Mouse (Mus musculus) ovary, postnatal 36 days (tissue): Measurements from ENCODE around the gene Scn10a.

Experiments
- DNase-seq: peaks from one replicate; pipeline ENCODE4 v3.0.0; 2022; ENCODE audit warnings: low spot score, mixed read lengths

The Scn10a gene

GRCm38 (mm10) chr9:119719222-119719621 is at the start of gene Scn10a:
Scn10a (minus strand) TSS chr9:119719322.
- no peak for DNase-seq

DNA sequence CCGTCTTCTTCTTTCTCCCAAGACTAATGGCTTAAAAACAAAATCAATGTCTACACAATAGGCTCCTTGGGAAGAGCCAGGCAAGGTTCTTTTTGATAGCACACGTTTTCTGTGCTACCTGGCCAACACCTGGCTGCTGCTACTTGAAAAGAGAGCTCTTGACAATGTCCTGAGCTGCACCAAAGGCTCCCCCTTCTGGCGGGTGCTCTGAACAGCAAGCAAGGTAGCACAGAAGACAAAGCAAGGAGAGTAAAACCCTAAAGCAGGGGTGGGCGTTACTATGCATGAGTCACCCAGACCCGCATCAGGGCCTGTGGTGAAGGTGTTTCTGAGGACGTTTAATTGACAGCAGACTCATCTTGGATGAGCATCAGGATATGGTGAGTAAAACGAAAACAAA is 49.5 kb upstream of the Scn10a start:
- DNase-seq, result peak; percentile 14

DNA sequence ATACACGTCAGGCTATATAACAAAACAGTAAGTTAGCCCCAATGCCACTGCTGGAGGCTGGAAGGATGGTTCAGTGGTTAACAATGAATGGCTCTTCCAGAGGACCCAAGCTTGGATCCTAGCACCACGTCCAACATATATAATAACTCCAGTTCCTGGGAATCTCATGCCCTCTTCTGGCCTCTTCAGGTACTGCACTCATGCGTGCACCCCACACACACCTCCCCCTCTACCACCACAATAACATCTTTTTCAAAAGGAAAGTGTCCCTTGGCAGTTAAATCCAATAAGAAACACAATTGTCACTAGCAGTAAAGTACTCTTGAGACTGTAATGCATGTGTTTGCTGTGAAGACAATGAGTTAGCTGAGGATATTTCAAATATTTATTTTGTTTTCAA is 41.1 kb upstream of the Scn10a start:
- DNase-seq, result no peak

- DNase-seq, result no peak
Measured at GRCm38 (mm10) chr9:119759457-119759856, 40.3 kb upstream of the Scn10a start.

DNA sequence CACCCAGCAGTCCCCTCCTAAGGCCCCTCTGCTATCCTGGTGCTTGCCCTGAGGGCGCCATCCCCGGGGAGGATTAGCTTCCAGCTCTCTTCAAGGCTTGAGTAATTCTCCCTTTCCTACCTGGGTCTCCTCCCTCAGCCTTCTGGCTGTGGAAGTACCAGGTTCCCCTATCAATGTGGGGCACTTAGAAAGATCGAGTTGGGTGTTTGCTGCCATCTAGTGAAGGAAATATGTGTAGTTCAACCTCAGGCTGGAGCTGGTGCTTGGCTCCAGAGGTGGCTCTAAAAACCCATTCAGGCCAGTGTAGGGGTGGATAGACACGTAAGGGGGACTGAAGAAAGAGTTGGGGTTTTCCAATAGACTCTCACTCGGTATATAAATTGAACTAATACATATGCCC is 32.4 kb upstream of the Scn10a start:
- DNase-seq, result no peak

GRCm38 (mm10) chr9:119749112-119749511 is 30.0 kb upstream of the Scn10a start:
- DNase-seq, result no peak

DNA sequence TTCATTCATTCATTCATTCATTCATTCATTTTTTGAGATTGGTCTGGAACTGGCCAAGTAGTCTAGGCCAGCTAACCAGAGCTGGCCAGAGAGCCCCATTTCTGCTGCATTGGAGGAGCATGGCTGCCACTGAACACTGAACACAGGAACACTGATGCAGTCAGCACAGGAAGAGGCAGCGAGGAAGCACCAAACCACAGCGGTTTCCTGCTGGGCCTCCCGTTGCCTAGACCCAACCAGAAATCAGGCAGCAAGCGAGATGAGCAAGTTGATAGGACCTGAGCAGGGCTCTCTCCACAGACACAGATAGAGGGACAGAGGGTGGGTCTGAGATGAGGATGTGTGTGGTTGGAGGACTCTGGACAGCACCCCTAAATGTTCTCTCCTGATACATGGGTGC is 24.8 kb upstream of the Scn10a start:
- DNase-seq, result no peak

- no peak for DNase-seq
Measured at GRCm38 (mm10) chr9:119743312-119743711, 24.2 kb upstream of the Scn10a start.

- no peak for DNase-seq
Measured at GRCm38 (mm10) chr9:119741101-119741786, 22.1 kb upstream of the Scn10a start.

DNA sequence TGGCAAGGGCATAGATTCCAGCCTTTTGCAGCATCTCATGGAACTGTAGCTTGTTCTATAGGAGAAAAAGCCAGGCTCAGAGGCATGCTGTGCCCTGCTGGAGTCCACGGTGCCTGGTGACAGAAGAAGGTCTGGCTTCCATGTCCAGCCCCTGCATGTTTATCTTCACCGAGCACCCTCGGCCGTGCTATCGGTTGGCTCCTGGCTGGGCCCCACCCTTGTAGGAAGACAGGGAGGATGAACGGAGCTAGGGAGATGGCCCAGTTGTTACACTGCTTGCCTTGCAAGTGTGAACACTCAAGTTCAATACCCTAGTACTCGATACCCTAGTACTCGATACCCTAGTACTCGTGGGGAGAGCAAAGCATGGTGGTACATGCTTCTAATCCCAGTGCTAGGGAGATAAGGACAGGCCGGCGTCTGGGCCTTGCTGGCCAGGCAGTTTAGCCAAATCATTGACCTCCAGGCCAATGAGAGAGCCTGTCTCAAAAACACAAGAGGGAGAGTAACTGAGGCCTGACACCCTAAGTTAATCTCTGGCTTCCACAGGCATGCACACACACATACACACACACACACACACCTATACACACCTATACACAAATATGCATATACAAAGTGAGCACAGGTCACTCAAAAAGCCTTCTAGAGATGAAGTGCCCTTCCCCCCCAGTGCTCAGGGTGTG is 9.4 kb upstream of the Scn10a start:
- DNase-seq, result no peak

DNA sequence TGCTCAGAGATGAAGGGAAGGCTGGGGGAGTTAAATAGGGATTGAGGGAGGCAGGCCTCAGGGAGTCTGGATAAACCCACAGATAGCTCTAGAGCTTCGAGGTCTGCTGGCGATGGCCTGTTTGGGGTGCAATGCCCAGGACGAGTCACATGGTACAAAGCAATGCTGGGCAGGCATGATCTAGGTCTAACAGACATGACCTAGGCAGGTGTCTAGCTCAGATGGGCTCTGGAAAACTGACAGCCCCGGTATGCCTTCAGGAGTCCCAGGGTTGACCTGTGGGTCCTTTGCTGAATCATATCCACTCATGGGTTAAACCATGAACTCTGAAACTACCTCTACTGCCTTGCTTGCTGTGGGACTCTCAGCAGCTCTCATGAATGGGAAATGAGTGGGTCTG is 7.9 kb upstream of the Scn10a start:
- no peak for DNase-seq

GRCm38 (mm10) chr9:119725293-119725862 is 6.3 kb upstream of the Scn10a start:
- DNase-seq, result no peak

GRCm38 (mm10) chr9:119706700-119707099 is 12.4 kb downstream of the Scn10a start:
- peak; percentile 81 for DNase-seq

DNA sequence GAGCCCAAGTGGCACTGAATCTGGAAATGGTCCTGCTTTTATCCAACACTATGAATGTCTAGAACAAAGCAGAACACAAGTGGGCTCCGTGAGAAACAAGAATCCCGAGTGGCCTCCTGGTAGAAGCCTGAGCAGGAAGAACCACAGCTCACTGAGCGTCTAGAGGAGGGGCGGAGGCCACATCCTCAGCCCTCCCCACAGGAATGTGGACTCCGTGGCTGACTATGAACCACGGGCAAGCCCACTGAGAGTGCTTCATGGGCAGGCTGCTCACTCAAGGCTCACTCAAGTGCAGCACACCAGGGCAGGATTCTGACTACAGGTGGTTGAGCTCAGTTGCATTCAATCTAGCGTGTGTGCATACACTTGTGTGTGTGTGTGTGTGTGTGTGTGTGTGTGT is 27.6 kb downstream of the Scn10a start:
- no peak for DNase-seq

DNA sequence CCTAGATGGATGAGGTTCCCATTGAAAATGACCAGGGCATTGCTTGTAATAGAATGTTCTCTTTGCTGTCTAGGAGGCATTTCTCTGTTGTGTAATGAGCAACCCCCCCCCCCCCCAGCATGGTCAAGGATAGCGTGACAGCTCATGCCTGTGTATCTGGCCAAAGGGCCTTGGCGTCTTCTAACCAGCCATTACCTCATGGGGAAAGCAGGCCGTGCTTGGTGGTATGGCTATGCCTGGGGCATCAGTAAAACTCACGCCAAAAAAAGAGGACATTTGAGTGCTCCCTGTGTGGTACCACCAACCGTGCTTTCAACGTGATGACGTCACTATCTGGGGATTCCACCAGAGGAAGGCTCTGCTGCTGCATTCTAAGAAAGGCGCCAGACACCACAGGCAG is 28.1 kb downstream of the Scn10a start:
- DNase-seq, result no peak

DNA sequence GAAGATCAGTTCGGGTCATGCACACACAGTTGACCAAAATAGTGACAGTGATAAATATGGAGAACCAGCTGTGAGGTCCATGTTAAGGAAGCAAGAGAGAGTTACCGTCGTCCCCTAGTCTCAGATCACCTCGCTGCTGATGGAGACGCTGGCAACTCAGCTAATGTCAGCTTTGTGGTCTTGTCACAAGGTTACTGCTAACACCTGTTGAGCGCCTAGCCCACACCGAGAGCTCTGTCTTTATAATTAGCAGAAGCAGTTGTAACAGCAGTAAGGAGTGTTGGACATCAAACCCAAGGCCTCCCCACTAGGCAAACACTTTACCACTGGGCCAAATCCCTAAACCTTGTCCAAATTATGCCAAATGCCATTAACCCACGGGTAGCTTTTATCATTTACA is 31.2 kb downstream of the Scn10a start:
- no peak for DNase-seq

GRCm38 (mm10) chr9:119686187-119686586 is 32.9 kb downstream of the Scn10a start:
- no peak for DNase-seq

GRCm38 (mm10) chr9:119680896-119681295 is 38.2 kb downstream of the Scn10a start:
- DNase-seq, result peak; percentile 13

GRCm38 (mm10) chr9:119664109-119664508 is 55.0 kb downstream of the Scn10a start:
- DNase-seq, result no peak

GRCm38 (mm10) chr9:119656111-119656510 is 63.0 kb downstream of the Scn10a start:
- DNase-seq, result no peak

- DNase-seq, result no peak
Measured at GRCm38 (mm10) chr9:119653758-119654157, 65.4 kb downstream of the Scn10a start.

DNA sequence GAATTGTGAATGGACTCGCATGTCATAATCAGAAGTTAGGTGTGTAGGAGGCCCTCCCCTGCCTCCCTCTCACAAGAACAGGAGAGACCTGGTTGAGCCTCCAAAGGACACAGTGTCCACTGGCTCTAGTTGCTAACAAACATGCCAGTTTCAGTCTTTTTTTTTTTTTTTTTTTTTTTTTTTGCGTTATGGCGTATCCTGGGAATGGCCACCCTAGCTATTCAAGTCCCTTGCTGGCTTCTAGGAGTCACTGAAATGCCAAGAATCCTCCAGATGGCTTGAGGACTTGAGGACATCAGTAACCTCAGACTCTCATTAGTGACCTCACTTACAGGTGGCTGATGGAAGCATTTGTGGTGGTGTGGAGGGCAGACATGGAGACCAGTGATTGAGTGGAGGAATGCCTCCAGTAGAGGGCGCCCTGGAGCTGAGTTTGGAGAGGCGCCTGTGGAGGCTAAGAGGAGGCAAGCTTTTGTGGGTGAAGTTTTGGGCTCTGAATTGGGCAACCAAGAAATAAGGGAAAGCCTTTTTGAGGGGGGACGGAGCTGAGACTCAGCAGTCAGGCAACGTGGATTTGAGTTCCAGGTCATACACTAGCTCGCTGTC is 72.1 kb downstream of the Scn10a start:
- DNase-seq, result peak; percentile 64

- no peak for DNase-seq
Measured at GRCm38 (mm10) chr9:119641985-119642384, 77.1 kb downstream of the Scn10a start.
